Mouse (Mus musculus) macrophage (primary cell): Measurements from ENCODE around the gene Amn1. TPM values are rescaled to one million over a fixed set of nuclear protein-coding genes. Genes with fewer than 3 reads are reported as not detected.
"Not testable (repeated sequence)": the region's sequence is repeated elsewhere in the genome, so short reads cannot be mapped to it uniquely, and the experiment has no call there.

Source experiments
- H3K27ac ChIP-seq: fragments of 350-480 bp; formaldehyde crosslinking; 2 replicates; pipeline ENCODE4 v1.9.0; 2021
- H3K36me3 ChIP-seq: fragments of 350-480 bp; formaldehyde crosslinking; 2 replicates; pipeline ENCODE4 v1.9.0; 2021; ENCODE audit errors: inconsistent target
- H3K4me3 ChIP-seq: fragments of 350-480 bp; formaldehyde crosslinking; 2 replicates; pipeline ENCODE4 v1.9.0; 2021; ENCODE audit errors: inconsistent target
- H3K79me2 ChIP-seq: fragments of 350-480 bp; formaldehyde crosslinking; 2 replicates; pipeline ENCODE4 v1.9.0; 2021; ENCODE audit errors: inconsistent target
- WGBS: methylation state at CpG from one replicate; pipeline ENCODE4 v1.1.7; 2026; ENCODE audit warnings: inconsistent platforms; ENCODE audit not compliant: missing documents; 5-methylcytosine and 5-hydroxymethylcytosine counted together
- polyA plus RNA-seq: library from polyadenylated mRNA; stranded (reverse); fragments of 250-400 nt; gene quantifications from 3 replicates; pipeline ENCODE4 v1.2.4, GENCODE M21; 2018; ENCODE audit warnings: inconsistent platforms

The Amn1 gene
- polyA plus RNA-seq, 1 experiment from 2014 or later = 12.4 TPM

DNA sequence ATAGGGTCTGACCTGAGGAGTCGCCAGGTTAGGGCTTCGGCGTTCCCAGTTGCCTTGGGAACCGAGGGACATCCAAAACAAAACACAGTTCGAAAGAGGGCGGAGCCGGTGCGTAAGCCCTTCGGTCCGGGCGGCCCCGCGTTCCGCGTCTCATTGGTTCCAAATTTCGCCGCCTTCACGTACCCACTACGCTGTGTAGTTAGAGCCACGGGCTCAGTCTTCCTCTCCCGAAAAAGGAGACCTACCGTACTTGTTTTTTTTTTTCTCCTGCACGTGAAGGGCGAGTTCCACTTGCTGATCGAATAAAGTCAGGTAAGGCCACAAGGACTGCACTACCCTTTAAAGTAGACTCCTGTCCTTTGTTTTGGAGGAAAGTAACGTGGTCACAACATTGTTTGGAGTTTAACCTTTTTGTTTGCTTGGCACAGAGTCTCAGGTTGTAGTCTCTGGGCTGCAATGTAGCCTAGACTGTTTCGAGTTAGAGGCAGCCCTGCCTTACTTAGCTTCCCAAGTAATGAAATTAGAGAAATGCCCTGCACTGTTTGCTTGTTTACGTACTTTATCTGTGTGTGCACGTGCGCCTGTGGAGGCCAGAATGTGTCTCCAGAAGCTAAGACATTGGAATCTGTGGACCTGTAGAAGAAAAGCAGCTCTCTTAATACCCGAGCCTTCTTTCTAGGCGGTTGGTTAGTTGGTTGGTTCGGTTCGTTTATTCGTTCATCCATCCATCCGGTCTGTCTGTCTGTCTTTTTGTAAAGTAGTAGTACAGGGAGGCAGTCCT lies 46.9 kb downstream of the Amn1 start:
- Histone ChIP-seq H3K4me3 (peak overlapping the region; percentile 61), H3K36me3 (no peaks in the 10 kb centered on the region), H3K27ac (peak overlapping the region; percentile 51), H3K79me2 (no peaks in the 10 kb centered on the region)
- whole genome bisulfite sequencing = 3% methylated on average over 36 of the region's 36 CpGs

- no peak within 1 kb of the TSS for H3K27ac ChIP-seq
- no peak within 1 kb of the TSS for H3K4me3 ChIP-seq
- H3K79me2 ChIP-seq = no peaks in the 10 kb centered on the region
- WGBS = 90% methylated on average over 1 of the region's 1 CpGs
- no peaks in the 10 kb centered on the region for H3K36me3 ChIP-seq
Observed at GRCm38 (mm10) chr6:149139471-149139870, 49.0 kb downstream of the Amn1 start, which contains the start of gene Etfbkmt. Gene Etfbkmt (plus strand): TSS chr6:149139849.

GRCm38 (mm10) chr6:149139011-149139410 lies 49.5 kb downstream of the Amn1 start:
- Histone ChIP-seq H3K27ac (no peak overlapping the region), H3K4me3 (no peak overlapping the region), H3K79me2 (no peaks in the 10 kb centered on the region), H3K36me3 (no peaks in the 10 kb centered on the region)
- 84% methylated on average over 3 of the region's 3 CpGs for WGBS

GRCm38 (mm10) chr6:149137936-149138335 lies 50.6 kb downstream of the Amn1 start:
- WGBS = 90% methylated on average over 2 of the region's 2 CpGs
- H3K79me2 ChIP-seq = no peaks in the 10 kb centered on the region
- no peaks in the 10 kb centered on the region for H3K36me3 ChIP-seq
- no peak overlapping the region for H3K4me3 ChIP-seq
- H3K27ac ChIP-seq = no peak overlapping the region

GRCm38 (mm10) chr6:149135631-149136030 lies 52.9 kb downstream of the Amn1 start:
- Histone ChIP-seq H3K27ac (no peak overlapping the region), H3K79me2 (no peaks in the 10 kb centered on the region), H3K4me3 (no peak overlapping the region), H3K36me3 (no peaks in the 10 kb centered on the region)
- 80% methylated on average over 6 of the region's 6 CpGs for WGBS

DNA sequence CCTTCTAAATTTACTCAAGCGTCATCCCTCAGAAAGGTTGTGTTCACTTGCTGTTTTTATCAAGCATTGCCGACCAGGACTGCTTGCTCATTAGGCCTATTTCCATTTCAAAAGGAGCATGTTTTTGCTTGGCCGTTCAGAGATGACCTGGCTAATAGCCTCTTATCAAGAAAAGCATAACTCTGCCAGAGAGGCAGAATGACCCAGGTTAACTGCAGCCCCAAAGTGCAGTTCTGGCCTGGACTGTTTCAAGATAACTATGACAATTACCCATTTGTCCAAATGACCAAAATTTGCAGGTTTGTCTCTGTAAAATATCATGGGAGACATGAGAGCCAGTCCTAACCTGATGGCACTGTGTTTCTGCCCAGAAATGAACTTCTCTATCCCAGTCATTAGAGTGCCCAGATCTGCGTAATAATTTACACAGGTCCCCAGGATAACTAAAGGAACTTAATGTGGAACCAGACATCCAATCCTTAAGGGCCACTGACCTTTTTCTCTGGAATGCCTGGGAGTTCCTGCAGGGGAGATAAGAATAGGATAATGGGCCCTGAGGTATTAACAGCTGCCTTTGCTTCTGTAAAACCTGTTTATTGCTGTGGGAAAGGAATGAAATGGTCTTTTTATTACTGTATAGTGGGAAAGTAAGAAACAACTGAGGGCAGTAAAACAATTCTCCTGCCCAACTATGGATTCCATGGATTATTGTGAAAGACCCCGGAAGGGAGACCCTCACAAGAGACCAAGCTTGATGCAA lies 53.9 kb downstream of the Amn1 start:
- H3K36me3 ChIP-seq = no peaks in the 10 kb centered on the region
- H3K27ac ChIP-seq = no peak overlapping the region
- WGBS = 92% methylated on average over 5 of the region's 5 CpGs
- no peaks in the 10 kb centered on the region for H3K79me2 ChIP-seq
- H3K4me3 ChIP-seq = no peak overlapping the region

DNA sequence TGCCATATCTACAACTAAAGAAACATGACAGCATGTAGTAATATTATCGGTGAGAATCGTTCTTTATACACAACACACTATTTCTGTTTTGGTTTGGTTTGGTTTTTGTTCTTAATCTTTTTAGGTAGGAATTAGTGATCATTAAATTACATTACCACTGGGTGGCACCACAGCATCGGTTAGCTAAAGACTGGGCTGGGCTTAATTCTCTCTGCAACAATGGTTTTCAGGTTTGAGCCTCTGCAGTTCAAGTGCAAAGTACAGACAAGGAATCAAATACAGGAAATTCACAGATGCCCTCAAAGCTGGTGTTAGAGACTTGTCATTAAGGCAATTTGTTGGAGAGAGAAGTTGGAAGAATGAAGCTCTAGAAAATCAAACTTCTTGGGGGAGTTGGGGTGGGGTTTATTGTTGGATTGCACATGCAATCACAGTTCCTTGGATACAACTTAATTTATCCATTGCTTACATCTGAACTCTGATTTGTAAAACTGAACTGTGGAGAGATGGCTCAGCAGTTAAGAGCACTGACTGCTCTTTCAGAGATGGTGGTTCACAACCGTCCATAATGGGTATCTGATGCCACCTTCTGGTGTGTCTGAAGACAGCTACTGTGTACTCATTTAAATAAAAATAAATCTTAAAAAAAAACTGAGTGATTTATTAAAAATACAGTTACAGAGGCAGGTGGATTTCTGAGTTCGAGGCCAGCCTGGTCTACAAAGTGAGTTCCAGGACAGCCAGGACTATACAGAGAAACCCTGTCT lies 56.0 kb downstream of the Amn1 start:
- no peaks in the 10 kb centered on the region for H3K36me3 ChIP-seq
- H3K79me2 ChIP-seq = no peaks in the 10 kb centered on the region
- no peak overlapping the region for H3K27ac ChIP-seq
- no peak overlapping the region for H3K4me3 ChIP-seq
- WGBS = 25% methylated on average over 5 of the region's 5 CpGs

DNA sequence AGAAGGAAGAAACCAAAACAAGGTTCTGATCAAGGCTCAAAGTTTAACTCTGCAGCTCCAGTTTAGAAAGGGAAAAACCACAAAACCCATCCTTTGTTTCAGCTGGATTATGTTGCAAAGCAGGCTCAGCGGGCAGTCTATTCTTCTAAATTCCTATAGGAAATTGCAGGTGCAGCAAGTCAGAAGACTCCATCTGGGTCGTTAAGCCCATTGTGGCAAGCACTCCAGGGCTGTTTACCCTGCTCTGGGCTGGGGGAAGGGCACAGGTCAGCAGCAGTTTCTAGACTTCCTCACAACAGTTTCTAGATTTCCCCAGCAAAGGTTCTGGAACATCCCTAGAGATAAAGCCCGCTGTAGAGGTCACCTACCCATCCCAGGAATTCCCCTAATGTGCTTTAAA lies 57.4 kb downstream of the Amn1 start:
- H3K27ac ChIP-seq = no peak overlapping the region
- no peak overlapping the region for H3K4me3 ChIP-seq
- WGBS = 53% methylated on average over 3 of the region's 3 CpGs
- H3K79me2 ChIP-seq = no peaks in the 10 kb centered on the region
- no peaks in the 10 kb centered on the region for H3K36me3 ChIP-seq

DNA sequence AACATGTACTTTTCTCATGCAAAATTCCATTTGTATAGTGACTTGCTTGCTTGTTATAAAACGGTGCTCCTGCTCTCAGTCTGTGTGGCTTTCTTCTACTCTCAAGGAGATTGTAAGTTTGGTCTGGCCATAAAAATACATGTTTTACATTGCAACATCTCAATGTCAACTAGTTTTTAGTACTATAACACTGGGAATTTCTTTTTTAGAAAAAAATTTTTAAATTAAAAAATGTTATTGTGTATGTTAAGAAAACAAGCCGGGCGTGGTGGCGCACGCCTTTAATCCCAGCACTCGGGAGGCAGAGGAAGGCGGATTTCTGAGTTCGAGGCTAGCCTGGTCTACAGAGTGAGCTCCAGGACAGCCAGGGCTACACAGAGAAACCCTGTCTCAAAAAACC lies 58.6 kb downstream of the Amn1 start, which contains the start of gene Gm10203:
TSS of gene Gm10203 (plus strand) at position 301 of the 400 bp plus-strand sequence.
- H3K79me2 ChIP-seq, H3K36me3 ChIP-seq, H3K4me3 ChIP-seq, H3K27ac ChIP-seq: not testable (repeated sequence)
- WGBS = 92% methylated on average over 8 of the region's 8 CpGs

- Histone ChIP-seq H3K36me3 (no peaks in the 10 kb centered on the region), H3K4me3 (no peak overlapping the region), H3K27ac (no peak overlapping the region), H3K79me2 (no peaks in the 10 kb centered on the region)
- 84% methylated on average over 4 of the region's 4 CpGs for WGBS
Observed at GRCm38 (mm10) chr6:149126675-149127074, 61.8 kb downstream of the Amn1 start.

DNA sequence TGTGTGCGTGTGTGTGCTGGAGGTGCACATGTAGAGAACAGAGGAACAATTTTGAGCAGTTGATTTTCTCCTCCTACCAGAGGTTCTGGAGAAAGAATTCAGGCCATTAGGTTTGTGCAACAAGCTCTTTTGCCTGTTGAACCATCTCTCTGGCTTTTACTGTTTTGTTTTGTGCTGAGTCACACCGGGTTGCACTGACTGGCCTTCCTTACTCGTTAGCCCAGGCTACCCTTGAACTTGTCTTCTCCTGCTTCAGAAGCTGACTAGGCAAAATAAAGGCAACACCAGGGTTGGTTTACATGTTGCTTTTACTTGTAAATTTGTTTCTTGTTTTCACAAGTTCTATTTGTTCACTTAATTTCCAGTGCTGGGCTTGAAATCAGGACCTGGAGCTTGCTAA lies 65.5 kb downstream of the Amn1 start:
- WGBS = 77% methylated on average over 3 of the region's 3 CpGs
- H3K79me2 ChIP-seq = no peaks in the 10 kb centered on the region
- no peaks in the 10 kb centered on the region for H3K36me3 ChIP-seq
- no peak overlapping the region for H3K27ac ChIP-seq
- H3K4me3 ChIP-seq = no peak overlapping the region

GRCm38 (mm10) chr6:149119853-149120252 lies 68.7 kb downstream of the Amn1 start:
- Histone ChIP-seq H3K36me3 (no peaks in the 10 kb centered on the region), H3K4me3 (no peak overlapping the region), H3K27ac (no peak overlapping the region), H3K79me2 (no peaks in the 10 kb centered on the region)
- 45% methylated on average over 2 of the region's 2 CpGs for WGBS

DNA sequence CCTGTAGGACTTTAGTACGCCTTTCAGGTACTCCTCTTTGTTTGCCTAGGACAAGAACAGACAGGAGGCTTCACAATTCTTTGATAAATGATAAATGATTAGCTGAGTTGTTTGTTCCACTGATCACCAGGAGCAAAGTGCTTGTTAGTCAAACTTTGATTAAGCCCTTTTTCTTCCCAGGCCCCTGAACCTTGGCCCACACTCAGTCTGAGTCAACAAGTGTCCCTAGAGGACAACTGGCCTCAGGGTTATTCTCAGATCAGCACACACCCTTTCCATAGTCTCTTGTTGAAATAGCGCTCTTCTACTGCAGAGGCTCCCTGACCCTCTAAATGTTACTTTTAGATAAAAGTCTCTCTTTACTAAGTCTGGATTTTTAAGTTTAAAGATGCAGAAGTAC lies 69.6 kb downstream of the Amn1 start:
- Histone ChIP-seq H3K79me2 (no peaks in the 10 kb centered on the region), H3K27ac (no peak overlapping the region)

GRCm38 (mm10) chr6:149116992-149117391 lies 71.5 kb downstream of the Amn1 start:
- H3K79me2 ChIP-seq = no peaks in the 10 kb centered on the region
- no peak overlapping the region for H3K27ac ChIP-seq
- H3K4me3 ChIP-seq = no peak overlapping the region
- H3K36me3 ChIP-seq = no peaks in the 10 kb centered on the region

More for the DNA sequence above, 69.6 kb downstream of the Amn1 start:
- 100% methylated on average over 2 of the region's 2 CpGs for WGBS
- no peak overlapping the region for H3K4me3 ChIP-seq
- H3K36me3 ChIP-seq = no peaks in the 10 kb centered on the region

- H3K36me3 ChIP-seq = no peaks in the 10 kb centered on the region
- no peak overlapping the region for H3K27ac ChIP-seq
- H3K79me2 ChIP-seq = no peaks in the 10 kb centered on the region
- H3K4me3 ChIP-seq = no peak overlapping the region
- 76% methylated on average over 2 of the region's 2 CpGs for WGBS
Observed at GRCm38 (mm10) chr6:149108909-149109308, 79.6 kb downstream of the Amn1 start.
